Mouse (Mus musculus) spleen, embryonic (tissue): Measurements from ENCODE around the gene Tmem110.

Experiments used
- CTCF ChIA-PET: fragments of 350-600 bp; sonication (Branson Sonifier 250); formaldehyde crosslinking; loops from one replicate; lab custom pipeline; 2022; lab: Charles Lee

Tmem110 gene

GRCm38 (mm10) chr14:30825476-30826131 lies at the start of gene Tmem110:
Tmem110 (plus strand) TSS chr14:30825590.
- CTCF ChIA-PET, result interaction anchor here (0.7 kb wide), 1 partner anchor 28 kb away, joined by 6 read pairs; no protein-coding TSS in a partner anchor

DNA sequence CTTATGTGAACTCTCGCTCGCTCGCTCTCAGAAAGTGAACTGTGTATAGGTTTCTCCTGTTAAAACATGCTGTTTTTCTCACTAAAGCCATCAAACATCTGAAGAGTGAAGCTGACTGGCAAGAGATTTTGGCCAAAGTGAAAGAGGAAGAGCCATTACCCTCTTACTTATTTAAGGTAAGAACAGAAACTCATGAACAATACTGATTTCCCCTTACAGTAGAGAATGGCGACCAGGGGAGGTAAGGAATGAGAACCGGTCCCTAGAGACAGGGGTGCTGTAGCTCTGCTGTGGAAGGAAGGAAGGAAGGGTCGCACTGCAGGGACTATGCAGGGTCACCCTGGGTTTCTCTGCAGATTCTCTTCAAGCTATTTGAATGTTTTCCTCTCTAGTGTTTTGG lies 40.8 kb upstream of the Tmem110 start:
- CTCF ChIA-PET, result interaction anchor here (0.8 kb wide), 1 partner anchor 60 kb away, joined by 3 read pairs; no protein-coding TSS in a partner anchor

DNA sequence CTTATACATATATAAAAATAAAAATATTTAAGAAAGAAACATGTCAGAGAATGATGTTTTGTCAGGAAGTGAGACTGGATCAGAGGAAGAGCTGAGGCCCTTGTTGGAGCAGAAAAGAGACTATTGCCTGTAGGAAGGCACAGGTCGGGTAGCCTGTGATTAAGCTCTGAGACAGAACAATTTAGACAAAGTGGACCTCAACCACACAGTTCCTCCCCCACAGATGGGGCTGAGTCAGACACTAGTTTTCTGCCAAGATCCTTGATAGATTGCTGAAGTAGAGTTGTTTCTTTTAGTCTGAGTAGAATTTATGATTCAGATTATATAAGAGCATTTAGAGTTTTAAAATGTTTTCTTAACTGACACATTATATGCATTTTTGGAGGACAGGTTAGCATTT lies 35.9 kb upstream of the Tmem110 start:
- CTCF ChIA-PET, result no interaction called here

DNA sequence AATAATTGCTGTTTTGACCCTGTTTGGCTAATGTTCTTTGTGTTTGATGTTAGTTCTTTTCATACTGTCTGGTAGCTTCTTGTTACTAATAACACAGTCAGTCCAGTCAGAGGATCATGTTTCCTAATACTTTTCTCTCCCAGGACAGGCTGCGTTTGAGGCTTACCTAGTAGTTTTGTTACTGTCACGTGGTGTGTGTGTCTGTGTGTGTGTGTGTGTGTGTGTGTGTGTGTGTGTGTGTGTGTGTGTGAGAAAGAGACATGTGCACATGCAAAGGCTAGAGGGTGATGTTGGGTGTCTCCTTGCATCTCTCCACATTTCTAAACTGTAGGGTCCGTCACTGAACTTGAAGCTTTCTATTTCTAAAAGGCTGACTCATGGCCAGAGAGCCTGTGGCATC lies 32.5 kb upstream of the Tmem110 start:
- CTCF ChIA-PET, result interaction anchor here (0.7 to 0.8 kb wide), 2 partner anchors 158 to 247 kb away, joined by 5 to 9 read pairs; partner anchors contain the start of gene Nek4

DNA sequence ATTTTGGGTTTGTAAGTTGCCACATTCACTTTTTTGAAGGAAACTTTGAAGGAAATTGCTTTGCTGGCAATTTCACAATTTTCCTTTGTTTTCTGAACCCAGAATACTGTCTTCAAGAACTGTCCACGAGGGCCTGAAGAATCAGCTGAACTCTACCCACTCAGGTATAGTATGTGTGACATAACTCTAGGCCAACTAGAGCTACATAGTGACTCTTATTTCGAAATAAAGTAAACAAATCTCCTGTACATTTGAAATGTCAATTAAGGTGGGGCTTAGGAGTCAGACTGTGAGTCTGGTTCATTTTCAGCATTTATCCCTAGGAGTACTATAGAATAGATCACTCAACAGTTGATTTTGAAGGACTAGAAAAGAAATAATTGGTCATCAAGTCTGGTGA lies 23.6 kb upstream of the Tmem110 start:
- CTCF ChIA-PET, result no interaction called here

GRCm38 (mm10) chr14:30821136-30821535 lies 4.3 kb upstream of the Tmem110 start:
- CTCF ChIA-PET, result interaction anchor here (1.0 kb wide), 1 partner anchor 12 kb away, joined by 3 read pairs; no protein-coding TSS in a partner anchor

GRCm38 (mm10) chr14:30824456-30824995 lies 864 bp upstream of the Tmem110 start:
- CTCF ChIA-PET, result interaction anchor here (0.7 kb wide), 2 partner anchors 44 to 114 kb away, joined by 6 to 10 read pairs; no protein-coding TSS in a partner anchor

DNA sequence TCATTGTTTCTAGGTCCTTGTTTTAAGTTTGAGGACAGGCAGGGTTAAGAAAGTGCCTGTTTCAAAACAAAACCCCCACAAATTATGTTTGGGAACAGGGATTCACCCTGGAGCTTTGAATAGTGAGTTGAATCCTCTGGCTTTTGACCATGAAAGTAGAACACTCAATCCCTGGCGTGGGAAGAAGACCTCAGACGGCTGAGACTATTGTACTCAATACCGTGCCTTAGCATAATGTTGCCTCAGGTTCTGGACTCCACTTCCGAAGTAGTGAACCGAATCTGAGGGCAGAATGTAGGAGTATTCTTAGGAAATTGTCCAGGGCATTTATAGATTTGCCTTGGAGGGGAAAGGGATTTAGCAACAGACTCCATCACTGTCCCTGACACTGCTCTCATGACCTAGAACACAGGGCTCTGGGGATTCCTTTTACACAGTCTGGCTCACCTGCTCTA lies 342 bp upstream of the Tmem110 start:
- CTCF ChIA-PET, result no interaction called here

GRCm38 (mm10) chr14:30826174-30827140 lies 1.1 kb downstream of the Tmem110 start:
- CTCF ChIA-PET, result interaction anchor here (0.7 kb wide), 1 partner anchor 28 kb away, joined by 6 read pairs; no protein-coding TSS in a partner anchor

DNA sequence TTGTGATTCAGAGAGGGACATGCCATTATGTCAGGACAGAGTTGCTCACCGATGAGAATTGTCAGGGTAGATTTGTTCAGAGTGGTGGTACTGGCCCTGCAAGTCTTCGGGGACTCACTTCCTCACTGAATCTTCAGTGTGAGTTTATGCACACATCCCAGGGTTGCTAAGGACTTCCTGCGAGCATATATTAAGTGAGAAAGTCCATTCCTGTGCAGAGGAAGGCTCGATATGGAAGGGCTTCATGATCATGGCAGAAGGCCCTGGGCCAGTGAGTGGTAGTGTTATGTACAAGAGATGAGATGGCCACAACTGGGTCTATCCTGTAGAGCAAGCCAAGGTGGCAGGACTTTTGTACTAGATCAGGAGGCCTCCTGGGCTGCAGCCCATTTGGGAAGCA lies 2.1 kb downstream of the Tmem110 start:
- CTCF ChIA-PET, result no interaction called here

- CTCF ChIA-PET, result no interaction called here
These were observed 2.7 kb downstream of the Tmem110 start for GRCm38 (mm10) chr14:30828077-30828476.

GRCm38 (mm10) chr14:30828635-30829460 lies 3.5 kb downstream of the Tmem110 start:
- CTCF ChIA-PET, result no interaction called here

GRCm38 (mm10) chr14:30837416-30837996 lies 12.1 kb downstream of the Tmem110 start:
- CTCF ChIA-PET, result interaction anchor here (0.7 kb wide), 1 partner anchor 27 kb away, joined by 3 read pairs; no protein-coding TSS in a partner anchor

DNA sequence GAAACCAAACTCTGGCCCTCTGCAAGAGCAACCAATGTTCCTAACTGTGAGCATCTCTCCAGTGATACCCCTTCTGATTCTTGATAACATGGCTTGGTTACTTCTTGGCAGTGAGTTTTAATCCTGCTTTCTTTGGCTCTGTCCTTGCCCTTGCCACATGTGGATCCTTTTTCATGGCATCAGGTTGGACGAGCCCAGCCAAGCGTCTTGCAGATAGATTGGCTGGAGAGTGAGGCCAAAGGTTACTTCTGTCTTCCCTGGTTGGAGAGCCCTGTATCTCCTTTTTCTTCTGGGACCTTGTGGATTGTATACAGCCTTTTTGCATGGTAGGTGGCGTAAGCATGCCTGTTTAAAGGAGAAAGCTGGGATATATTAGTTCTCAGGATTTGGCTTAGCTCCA lies 18.3 kb downstream of the Tmem110 start:
- CTCF ChIA-PET, result no interaction called here

DNA sequence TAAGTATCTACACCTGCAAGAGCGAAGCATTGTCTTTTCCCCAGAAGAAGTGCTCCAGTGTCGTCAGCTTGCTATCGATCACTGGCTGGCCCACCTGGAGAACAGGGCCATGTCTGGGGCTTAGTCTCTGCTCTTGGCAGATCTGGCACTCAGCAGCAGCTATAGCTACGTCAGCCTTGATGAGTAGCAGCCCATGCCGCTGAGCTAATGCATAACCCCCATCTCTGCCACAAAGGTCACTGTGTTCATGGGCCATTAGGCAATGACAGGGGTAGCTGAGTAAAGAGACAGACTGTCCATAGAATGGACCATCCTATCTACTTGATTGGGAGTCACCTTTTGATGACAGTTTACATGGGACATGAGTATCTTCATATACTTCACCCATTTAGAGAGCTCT lies 25.1 kb downstream of the Tmem110 start:
- CTCF ChIA-PET, result no interaction called here

GRCm38 (mm10) chr14:30852325-30852724 lies 26.9 kb downstream of the Tmem110 start:
- CTCF ChIA-PET, result no interaction called here

DNA sequence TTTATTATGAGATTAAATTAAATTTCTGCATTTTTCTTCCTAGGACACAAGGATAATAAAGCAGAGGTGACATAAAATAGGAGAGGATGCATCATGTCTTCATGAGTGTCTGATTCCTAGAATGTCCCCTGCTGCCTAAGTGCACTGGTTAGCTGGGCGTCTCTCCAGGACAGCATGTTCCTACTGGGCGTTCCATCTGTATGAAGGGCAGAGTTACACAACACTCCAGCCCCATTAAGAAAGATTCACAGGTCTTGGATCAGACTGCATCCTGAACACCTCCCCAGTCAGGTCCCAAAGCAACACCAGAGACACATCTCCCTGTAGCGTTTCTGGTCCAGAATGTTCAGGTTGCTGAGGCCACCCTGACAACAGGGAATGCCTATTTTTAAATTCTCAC lies 29.9 kb downstream of the Tmem110 start:
- CTCF ChIA-PET, result interaction anchor here (0.8 kb wide), 1 partner anchor 10 kb away, joined by 9 read pairs; no protein-coding TSS in a partner anchor

- CTCF ChIA-PET, result no interaction called here
These were observed 31.6 kb downstream of the Tmem110 start for GRCm38 (mm10) chr14:30856885-30857507.

- CTCF ChIA-PET, result no interaction called here
These were observed 32.6 kb downstream of the Tmem110 start for GRCm38 (mm10) chr14:30857990-30858389.
